Mouse (Mus musculus) E14TG2a.4 (cell line): ENCODE measurements around the gene Rnf169.

Experiments
- H3K27me3 ChIP-seq: 2 replicates; pipeline ENCODE4 v1.6.1; 2014; ENCODE audit warnings: low read length, control low read depth; ENCODE audit not compliant: insufficient read depth
- H3K36me3 ChIP-seq: 2 replicates; pipeline ENCODE4 v1.6.1; 2014; ENCODE audit warnings: low read length, control low read depth; ENCODE audit not compliant: insufficient read depth
- H3K4me1 ChIP-seq: replicated peaks from 2 replicates; pipeline ENCODE4 v1.6.1; 2014; ENCODE audit warnings: low read depth, low read length, control low read depth
- H3K4me3 ChIP-seq: replicated peaks from 2 replicates; pipeline ENCODE4 v1.5.1; 2014; ENCODE audit warnings: mild to moderate bottlenecking, low read length
- H3K9me3 ChIP-seq: 2 replicates; pipeline ENCODE4 v1.6.1; 2014; ENCODE audit warnings: low read length, control low read depth
- CTCF ChIP-seq: conservative IDR thresholded peaks from 2 replicates; pipeline ENCODE4 v1.5.1; 2014; ENCODE audit warnings: low read length
- NANOG ChIP-seq: IDR thresholded peaks from 2 replicates; pipeline ENCODE4 v1.6.1; 2014; ENCODE audit warnings: borderline replicate concordance, low read length, mixed read lengths
- POU5F1 ChIP-seq: IDR thresholded peaks from 2 replicates; pipeline ENCODE4 v1.6.1; 2014; ENCODE audit warnings: low read length, borderline replicate concordance

Rnf169 gene

GRCm38 (mm10) chr7:100006411-100006810 is 26.2 kb upstream of the Rnf169 start:
- Histone ChIP-seq H3K4me3 (peak overlapping the region; percentile 75), H3K9me3 (no peaks in the 10 kb centered on the region), H3K27me3 (peaks cover 74% of the 10 kb centered on the region), H3K4me1 (peaks cover 18% of the 10 kb centered on the region), H3K36me3 (no peaks in the 10 kb centered on the region)
- TF ChIP-seq NANOG = no peak
- no peak for TF ChIP-seq POU5F1
- TF ChIP-seq CTCF = no peak

- Histone ChIP-seq H3K4me3 (peak within 1 kb of the TSS; percentile 75), H3K36me3 (no peaks in the 10 kb centered on the region)
- TF ChIP-seq CTCF (no peak), NANOG (no peak), POU5F1 (no peak)
These were observed 25.5 kb upstream of the Rnf169 start, which contains the start of gene Chrdl2 for GRCm38 (mm10) chr7:100005790-100006189. TSS of gene Chrdl2 (plus strand) at chr7:100006172.

GRCm38 (mm10) chr7:100003781-100004180 is 23.5 kb upstream of the Rnf169 start:
- TF ChIP-seq NANOG (no peak), CTCF (peak; percentile 68)
- peaks cover 50% of the 10 kb centered on the region for H3K27me3 ChIP-seq
- no peak overlapping the region for H3K4me3 ChIP-seq
- H3K9me3 ChIP-seq = no peaks in the 10 kb centered on the region
- H3K4me1 ChIP-seq = peaks cover 15% of the 10 kb centered on the region
- no peaks in the 10 kb centered on the region for H3K36me3 ChIP-seq

More at GRCm38 (mm10) chr7:100005790-100006189, 25.5 kb upstream of the Rnf169 start, which contains the start of gene Chrdl2:
- Histone ChIP-seq H3K4me1 (peaks cover 18% of the 10 kb centered on the region), H3K27me3 (peaks cover 68% of the 10 kb centered on the region), H3K9me3 (no peaks in the 10 kb centered on the region)

- TF ChIP-seq NANOG (no peak), POU5F1 (no peak), CTCF (no peak)
- no peaks in the 10 kb centered on the region for H3K27me3 ChIP-seq
- H3K4me1 ChIP-seq = peaks cover 4% of the 10 kb centered on the region; the same call in 1 of the 2 replicates
- no peak overlapping the region for H3K4me3 ChIP-seq
- H3K36me3 ChIP-seq = no peaks in the 10 kb centered on the region
- no peaks in the 10 kb centered on the region for H3K9me3 ChIP-seq
These were observed 18.4 kb upstream of the Rnf169 start for GRCm38 (mm10) chr7:99998668-99999067.

- Histone ChIP-seq H3K27me3 (no peaks in the 10 kb centered on the region), H3K4me3 (no peak overlapping the region), H3K9me3 (no peaks in the 10 kb centered on the region), H3K36me3 (no peaks in the 10 kb centered on the region), H3K4me1 (peaks cover 21% of the 10 kb centered on the region)
- TF ChIP-seq CTCF = no peak
- no peak for TF ChIP-seq POU5F1
- TF ChIP-seq NANOG = no peak
These were observed 14.9 kb upstream of the Rnf169 start for GRCm38 (mm10) chr7:99995186-99995585.

GRCm38 (mm10) chr7:99993159-99993558 is 12.9 kb upstream of the Rnf169 start:
- Histone ChIP-seq H3K4me1 (peaks cover 25% of the 10 kb centered on the region), H3K9me3 (no peaks in the 10 kb centered on the region), H3K27me3 (no peaks in the 10 kb centered on the region), H3K4me3 (no peak overlapping the region), H3K36me3 (no peaks in the 10 kb centered on the region)
- TF ChIP-seq POU5F1 (no peak), NANOG (no peak), CTCF (no peak)

GRCm38 (mm10) chr7:99990990-99991707 is 10.9 kb upstream of the Rnf169 start:
- peaks cover 25% of the 10 kb centered on the region for H3K4me1 ChIP-seq
- H3K9me3 ChIP-seq = no peaks in the 10 kb centered on the region
- H3K27me3 ChIP-seq = peaks cover 14% of the 10 kb centered on the region
- no peak overlapping the region for H3K4me3 ChIP-seq
- TF ChIP-seq NANOG = no peak
- no peak for TF ChIP-seq CTCF
- TF ChIP-seq POU5F1 = no peak
- H3K36me3 ChIP-seq = no peaks in the 10 kb centered on the region

GRCm38 (mm10) chr7:99989844-99990760 is 9.9 kb upstream of the Rnf169 start:
- Histone ChIP-seq H3K27me3 (peaks cover 17% of the 10 kb centered on the region), H3K36me3 (no peaks in the 10 kb centered on the region), H3K9me3 (no peaks in the 10 kb centered on the region), H3K4me3 (no peak overlapping the region), H3K4me1 (peaks cover 22% of the 10 kb centered on the region)
- no peak for TF ChIP-seq POU5F1
- no peak for TF ChIP-seq NANOG
- 0 out of 2 replicates have a peak, but pooled peaks have one; percentile 9 for TF ChIP-seq CTCF
